Mouse (Mus musculus) macrophage (primary cell): ENCODE data around the gene Cmc2. TPM values are rescaled to one million over a fixed set of nuclear protein-coding genes. Genes with fewer than 3 reads are reported as not detected.

ENCODE experiments used
- H3K27ac ChIP-seq: fragments of 350-480 bp; formaldehyde crosslinking; 2 replicates; pipeline ENCODE4 v1.9.0; 2021
- H3K36me3 ChIP-seq: fragments of 350-480 bp; formaldehyde crosslinking; 2 replicates; pipeline ENCODE4 v1.9.0; 2021; ENCODE audit errors: inconsistent target
- H3K4me3 ChIP-seq: fragments of 350-480 bp; formaldehyde crosslinking; 2 replicates; pipeline ENCODE4 v1.9.0; 2021; ENCODE audit errors: inconsistent target
- H3K79me2 ChIP-seq: fragments of 350-480 bp; formaldehyde crosslinking; 2 replicates; pipeline ENCODE4 v1.9.0; 2021; ENCODE audit errors: inconsistent target
- WGBS: methylation state at CpG from one replicate; pipeline ENCODE4 v1.1.7; 2026; ENCODE audit warnings: inconsistent platforms; ENCODE audit not compliant: missing documents; 5-methylcytosine and 5-hydroxymethylcytosine counted together
- polyA plus RNA-seq: library from polyadenylated mRNA; stranded (reverse); fragments of 250-400 nt; gene quantifications from 3 replicates; pipeline ENCODE4 v1.2.4, GENCODE M21; 2018; ENCODE audit warnings: inconsistent platforms

Gene Cmc2
- polyA plus RNA-seq, 1 experiment from 2014 or later = 7.6 TPM

DNA sequence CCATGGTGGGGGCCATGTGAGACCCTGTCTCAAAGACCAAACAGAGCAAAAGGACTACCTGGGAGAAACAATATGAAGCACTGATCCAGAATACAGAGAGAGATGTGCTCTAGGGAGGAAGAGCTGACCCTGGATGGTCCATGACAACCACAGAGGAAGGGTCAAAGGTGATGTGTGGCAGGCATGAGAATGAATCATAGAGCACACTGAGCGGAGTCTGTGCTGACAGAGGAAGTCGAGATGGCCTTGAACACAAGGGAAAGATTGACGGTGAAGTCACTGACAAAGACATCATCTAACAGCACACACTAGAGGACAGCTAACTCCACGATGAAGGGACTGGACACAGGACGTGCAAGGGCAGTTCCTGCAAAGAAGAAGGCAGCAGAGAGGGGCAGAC is 29.8 kb downstream of the Cmc2 start:
- Histone ChIP-seq H3K27ac (no peak overlapping the region), H3K36me3 (no peaks in the 10 kb centered on the region), H3K79me2 (no peaks in the 10 kb centered on the region), H3K4me3 (no peak overlapping the region)
- 93% methylated on average over 5 of the region's 5 CpGs for WGBS

DNA sequence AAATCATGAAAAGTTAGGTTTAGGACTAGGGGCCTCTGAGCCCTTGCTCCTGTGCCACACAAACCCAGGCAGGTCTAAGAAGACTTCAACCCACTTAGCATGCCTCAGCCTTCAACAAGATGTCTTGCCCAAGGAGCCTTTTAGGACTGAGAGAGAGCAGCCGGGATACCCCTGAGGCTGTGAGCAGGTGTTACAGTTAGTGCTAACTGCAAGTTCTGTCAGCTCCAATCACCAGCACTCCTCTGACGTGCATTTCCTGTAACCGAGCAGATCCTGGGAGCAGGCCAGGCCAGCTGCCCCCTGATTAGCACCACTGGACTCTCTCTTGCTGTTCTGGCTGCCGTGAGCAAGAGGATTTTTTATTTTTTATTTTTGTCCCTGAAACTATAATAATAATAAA is 33.4 kb downstream of the Cmc2 start:
- no peaks in the 10 kb centered on the region for H3K36me3 ChIP-seq
- H3K79me2 ChIP-seq = no peaks in the 10 kb centered on the region
- H3K27ac ChIP-seq = no peak overlapping the region
- WGBS = 68% methylated on average over 4 of the region's 4 CpGs
- no peak overlapping the region for H3K4me3 ChIP-seq

DNA sequence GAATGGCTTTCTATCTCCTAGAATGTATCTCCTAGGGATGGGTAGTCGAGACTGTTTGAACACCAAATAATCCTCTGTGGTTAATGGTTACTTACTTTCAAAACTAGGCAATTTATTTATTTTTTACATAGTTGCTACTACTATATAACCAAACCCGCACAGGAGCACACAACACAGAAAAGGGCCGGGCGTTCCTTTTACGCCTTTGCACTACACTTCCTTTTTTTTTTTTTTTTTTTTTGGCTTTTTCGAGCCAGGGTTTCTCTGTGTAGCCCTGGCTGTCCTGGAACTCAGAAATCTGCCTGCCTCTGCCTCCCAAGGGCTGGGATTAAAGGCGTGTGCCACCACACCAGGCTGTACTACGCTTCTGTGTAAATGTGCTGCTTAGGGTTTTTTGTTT is 39.9 kb downstream of the Cmc2 start:
- H3K27ac ChIP-seq = no peak overlapping the region
- WGBS = 65% methylated on average over 8 of the region's 8 CpGs
- no peaks in the 10 kb centered on the region for H3K36me3 ChIP-seq
- no peak overlapping the region for H3K4me3 ChIP-seq
- no peaks in the 10 kb centered on the region for H3K79me2 ChIP-seq

DNA sequence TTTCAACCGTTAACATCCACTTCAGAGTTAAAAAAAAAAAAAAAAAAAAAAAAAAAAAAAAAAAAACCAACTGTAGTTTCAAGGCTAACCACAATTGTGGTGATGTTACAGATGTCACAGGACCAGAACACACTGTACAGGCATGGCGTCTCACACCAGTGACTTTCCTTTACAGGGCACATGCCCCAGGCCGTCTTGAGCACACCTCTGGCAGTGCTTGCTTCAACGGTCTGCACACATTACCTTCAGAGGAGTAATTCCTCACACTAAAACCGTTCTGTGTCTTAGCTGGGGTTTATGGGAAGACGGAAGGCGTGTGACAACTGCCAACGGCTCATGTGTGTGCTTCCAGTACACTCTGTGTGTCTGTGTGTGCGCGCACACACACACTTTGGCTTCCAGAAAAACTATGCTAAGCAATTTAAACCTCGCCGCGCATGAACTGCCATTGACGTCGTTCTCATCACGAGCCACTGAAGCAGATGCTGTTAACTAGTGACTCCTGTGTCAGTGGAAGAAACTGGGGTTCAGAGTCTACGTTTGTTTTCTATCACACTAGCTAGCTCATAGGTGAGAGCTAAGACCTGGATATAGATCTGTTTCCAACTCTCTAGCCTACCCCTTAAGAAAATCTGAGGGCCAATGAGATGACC is 45.3 kb downstream of the Cmc2 start:
- Histone ChIP-seq H3K27ac (no peak overlapping the region), H3K36me3 (no peaks in the 10 kb centered on the region)
- WGBS = 65% methylated on average over 12 of the region's 17 CpGs

DNA sequence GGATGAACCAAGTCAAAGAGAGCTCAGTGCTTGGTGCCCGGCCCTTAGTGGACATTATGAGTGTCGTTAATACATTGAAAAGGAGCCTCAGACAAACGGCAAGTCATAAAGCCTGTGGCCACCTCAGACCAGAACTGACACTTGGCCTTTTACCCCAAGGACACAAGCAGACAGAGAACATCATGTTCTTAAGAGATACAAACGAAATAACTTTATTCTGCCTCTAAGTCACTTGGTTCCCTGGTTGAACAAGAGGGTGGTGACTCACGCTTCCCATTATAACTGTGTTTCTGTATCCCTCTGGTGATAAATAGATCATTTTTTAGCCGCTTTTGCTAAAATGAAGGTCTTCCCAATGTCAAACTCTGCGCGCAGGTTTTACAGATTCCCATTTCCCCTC is 47.3 kb downstream of the Cmc2 start:
- Histone ChIP-seq H3K27ac (no peak overlapping the region), H3K4me3 (no peak overlapping the region), H3K36me3 (no peaks in the 10 kb centered on the region), H3K79me2 (no peaks in the 10 kb centered on the region)
- WGBS = 91% methylated on average over 8 of the region's 8 CpGs

More for the DNA sequence above, 45.3 kb downstream of the Cmc2 start:
- Histone ChIP-seq H3K79me2 (no peaks in the 10 kb centered on the region), H3K4me3 (no peak overlapping the region)

DNA sequence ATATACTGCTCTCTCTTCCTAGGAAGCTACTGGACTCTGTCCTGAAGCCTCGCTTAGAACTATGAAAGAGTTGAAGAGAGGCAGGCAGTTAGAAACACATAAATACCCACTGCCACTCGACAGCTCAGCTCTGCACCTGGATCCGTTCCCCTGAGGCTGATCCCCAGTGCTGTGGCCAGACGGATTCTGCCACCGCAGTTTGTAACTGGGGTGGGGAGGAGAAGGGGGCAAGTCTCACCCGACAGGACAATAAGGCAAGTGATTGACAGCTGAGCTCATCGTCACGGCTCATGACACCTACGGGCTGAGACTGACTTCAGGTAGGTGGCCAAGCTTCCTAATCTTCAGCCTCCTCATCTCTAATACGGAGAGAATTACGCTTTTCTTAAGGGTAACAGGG is 47.7 kb downstream of the Cmc2 start:
- Histone ChIP-seq H3K36me3 (no peaks in the 10 kb centered on the region), H3K27ac (no peak overlapping the region), H3K4me3 (no peak overlapping the region), H3K79me2 (no peaks in the 10 kb centered on the region)
- WGBS = 91% methylated on average over 11 of the region's 11 CpGs

DNA sequence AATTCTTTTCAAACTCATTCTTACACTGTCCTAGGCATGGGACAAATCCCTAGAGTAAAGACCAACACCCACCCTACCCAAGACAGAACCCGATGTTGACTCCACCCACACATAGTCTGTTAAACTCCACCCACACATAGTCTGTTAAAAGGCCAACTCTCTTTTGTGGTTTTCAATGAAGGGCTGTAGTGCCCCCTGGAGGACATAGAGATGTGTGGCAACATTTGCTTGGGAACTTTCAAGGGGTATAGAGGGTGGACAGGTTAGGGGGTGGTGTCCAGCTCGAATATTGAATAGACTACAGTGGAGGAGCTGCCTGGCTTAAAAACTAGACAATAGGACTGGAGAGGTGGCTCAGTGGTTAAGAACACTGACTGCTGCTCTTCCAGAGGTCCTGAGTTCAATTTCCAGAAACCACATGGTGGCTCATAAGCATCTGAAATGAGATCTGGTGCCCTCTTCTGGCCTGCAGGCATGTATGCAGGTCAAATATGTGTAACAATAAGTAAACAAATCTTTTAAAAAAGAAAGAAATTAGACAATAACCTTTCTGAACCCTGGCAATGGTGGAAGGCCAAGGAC is 48.4 kb downstream of the Cmc2 start:
- no peak overlapping the region for H3K4me3 ChIP-seq
- H3K79me2 ChIP-seq = no peaks in the 10 kb centered on the region
- WGBS = 79% methylated on average over 2 of the region's 2 CpGs
- H3K27ac ChIP-seq = no peak overlapping the region
- no peaks in the 10 kb centered on the region for H3K36me3 ChIP-seq

DNA sequence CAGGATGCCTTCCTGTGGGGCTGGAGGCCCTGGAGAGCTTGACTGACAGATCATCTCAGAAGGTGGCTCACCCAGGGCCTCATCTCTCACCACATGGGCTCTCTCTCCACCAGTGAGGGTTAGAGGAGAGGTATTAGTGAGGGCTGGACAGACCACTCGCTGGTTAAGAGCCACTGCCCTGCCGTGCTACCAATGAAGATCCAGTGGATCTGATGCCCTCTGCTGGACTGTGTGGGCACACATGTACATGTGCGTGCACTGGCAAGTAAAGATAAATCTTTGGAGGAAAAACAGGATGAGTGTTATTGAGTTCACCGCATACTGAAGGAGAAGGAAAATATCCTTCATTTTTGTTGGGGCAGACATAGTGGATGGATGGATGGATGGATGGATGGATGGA is 52.6 kb downstream of the Cmc2 start:
- Histone ChIP-seq H3K27ac (no peak overlapping the region), H3K4me3 (no peak overlapping the region), H3K36me3 (no peaks in the 10 kb centered on the region), H3K79me2 (no peaks in the 10 kb centered on the region)
- WGBS = 13% methylated on average over 4 of the region's 4 CpGs

DNA sequence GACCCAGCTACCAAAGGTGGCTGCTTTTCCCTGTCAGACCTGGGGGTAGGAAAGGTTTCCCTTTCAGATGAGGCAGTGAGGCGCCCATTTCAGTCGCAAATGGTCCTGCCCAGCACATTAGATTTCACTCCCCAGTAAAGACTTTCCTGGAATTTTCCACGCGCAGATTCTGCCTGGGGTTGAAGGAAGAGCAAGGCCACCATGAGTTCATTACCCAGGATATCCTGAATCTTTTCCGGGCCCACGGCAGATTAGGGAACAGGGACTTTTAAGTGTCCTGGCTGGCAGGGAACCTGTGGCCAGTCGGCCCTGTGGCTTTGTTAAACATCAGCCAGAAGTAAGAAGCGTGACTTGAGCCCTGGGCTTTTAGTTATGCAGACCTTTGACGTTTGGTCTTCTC is 53.9 kb downstream of the Cmc2 start:
- Histone ChIP-seq H3K36me3 (no peaks in the 10 kb centered on the region), H3K4me3 (no peak overlapping the region), H3K27ac (no peak overlapping the region), H3K79me2 (no peaks in the 10 kb centered on the region)
- WGBS = 55% methylated on average over 9 of the region's 9 CpGs

DNA sequence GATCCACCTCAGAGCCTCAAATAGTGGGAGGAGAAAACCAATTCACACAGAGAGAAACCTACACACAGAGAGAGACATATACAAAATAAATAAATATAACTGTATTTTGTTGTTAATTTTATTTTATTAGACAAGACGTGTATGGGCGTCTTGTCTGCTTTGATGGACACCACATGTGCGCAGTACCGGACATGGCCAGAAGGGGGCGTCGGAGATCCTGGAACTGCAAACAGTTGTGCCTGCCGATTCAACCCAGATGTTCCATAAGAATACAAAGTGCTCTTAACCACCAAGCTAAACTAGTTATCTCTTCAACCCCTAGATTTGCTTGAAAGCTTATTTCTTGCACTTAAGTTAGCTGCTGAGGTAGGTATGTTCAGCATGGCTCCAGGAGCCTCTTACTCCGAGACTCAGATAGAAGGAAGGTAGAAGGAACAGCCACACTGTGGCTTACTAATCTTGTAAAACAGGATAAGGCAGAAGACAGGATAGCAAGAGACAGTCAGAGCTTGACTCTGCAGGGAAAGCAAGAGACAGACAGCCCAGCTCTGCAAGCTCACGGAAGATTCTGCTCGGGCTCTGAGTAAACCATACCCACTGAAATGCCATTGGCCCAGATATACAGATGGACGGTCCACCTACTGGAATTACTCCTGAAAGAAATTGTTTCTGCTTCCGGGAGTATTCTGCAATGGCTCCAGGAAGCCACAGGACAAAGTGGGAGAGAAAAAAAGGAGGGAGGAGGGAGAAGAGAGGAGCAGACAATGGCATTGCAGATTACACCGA is 54.9 kb downstream of the Cmc2 start:
- Histone ChIP-seq H3K4me3 (no peak overlapping the region), H3K27ac (no peak overlapping the region), H3K79me2 (no peaks in the 10 kb centered on the region), H3K36me3 (no peaks in the 10 kb centered on the region)
- WGBS = 76% methylated on average over 13 of the region's 13 CpGs

DNA sequence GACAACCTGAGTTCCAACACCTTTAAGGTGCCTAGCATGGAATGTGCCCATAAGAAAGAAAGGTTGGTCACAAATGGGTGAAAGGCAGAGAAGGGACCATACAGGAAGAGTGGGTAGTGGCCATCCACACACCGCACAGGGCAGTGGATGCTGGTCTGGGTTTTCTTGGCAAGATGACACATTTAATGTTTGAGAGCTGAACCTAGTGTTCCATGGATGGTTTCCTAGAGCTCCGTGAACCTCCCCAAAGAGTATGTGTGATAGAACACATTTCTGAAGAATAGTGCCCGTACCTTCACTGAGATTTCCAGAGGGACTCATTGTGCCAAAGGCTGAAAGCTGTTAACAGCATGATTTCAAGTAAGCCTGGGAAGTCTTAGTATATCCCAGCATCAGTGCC is 56.7 kb downstream of the Cmc2 start:
- Histone ChIP-seq H3K4me3 (no peak overlapping the region), H3K79me2 (no peaks in the 10 kb centered on the region), H3K27ac (no peak overlapping the region), H3K36me3 (no peaks in the 10 kb centered on the region)
- WGBS = 93% methylated on average over 3 of the region's 3 CpGs

DNA sequence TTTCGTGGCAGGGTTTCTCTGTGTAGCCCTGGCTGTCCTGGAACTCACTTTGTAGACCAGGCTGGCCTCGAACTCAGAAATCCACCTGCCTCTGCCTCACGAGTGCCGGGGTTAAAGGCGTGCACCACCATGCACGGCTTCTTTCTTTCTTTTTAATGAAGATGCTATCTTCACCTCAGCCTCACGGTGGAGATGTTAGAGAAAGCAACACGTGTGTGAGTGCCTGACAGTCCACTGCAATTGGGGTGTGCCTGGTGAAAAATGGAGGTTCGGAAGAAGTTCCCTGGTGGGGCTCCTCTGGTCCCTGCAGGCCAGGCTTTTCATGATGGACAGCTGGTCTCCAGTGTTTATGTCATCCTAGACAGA is 57.2 kb downstream of the Cmc2 start:
- Histone ChIP-seq H3K4me3 (no peak overlapping the region), H3K79me2 (no peaks in the 10 kb centered on the region), H3K36me3 (no peaks in the 10 kb centered on the region), H3K27ac (no peak overlapping the region)
- WGBS = 53% methylated on average over 8 of the region's 9 CpGs

DNA sequence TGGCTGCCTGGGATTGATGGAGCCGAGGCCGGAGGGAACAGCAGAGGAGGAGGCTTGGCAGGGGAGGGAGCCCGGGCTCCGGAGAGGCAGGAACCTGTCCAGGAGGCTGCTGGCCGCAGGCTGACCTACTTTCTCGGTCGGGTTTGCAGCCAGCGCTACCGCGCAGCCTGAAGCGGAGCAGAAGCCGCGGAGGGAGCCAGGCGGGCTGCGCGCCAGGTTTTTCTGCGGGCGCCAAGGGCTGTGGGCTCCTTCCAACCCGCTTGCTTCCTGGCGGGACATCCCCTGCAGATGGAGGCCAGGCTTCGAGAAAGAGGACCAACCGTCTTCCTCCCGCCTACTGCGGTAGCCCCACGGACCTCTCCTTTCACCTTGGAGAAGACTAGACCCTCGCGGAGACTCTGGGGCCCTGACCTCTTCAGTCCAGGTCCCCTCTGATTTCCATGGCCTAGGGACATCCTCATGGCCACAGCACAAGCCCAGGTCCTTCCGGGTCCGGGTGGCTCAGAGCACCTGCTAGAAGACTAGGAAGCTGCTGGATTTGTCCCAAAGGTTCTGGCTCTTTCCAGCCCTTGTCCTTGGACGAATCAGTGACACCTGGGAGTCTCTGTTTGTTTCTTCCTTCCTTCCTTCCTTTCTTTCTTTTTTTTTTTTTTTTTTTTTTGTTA is 57.8 kb downstream of the Cmc2 start:
- no peaks in the 10 kb centered on the region for H3K79me2 ChIP-seq
- H3K36me3 ChIP-seq = no peaks in the 10 kb centered on the region
- WGBS = 2% methylated on average over 30 of the region's 30 CpGs
- no peak overlapping the region for H3K4me3 ChIP-seq
- H3K27ac ChIP-seq = no peak overlapping the region

DNA sequence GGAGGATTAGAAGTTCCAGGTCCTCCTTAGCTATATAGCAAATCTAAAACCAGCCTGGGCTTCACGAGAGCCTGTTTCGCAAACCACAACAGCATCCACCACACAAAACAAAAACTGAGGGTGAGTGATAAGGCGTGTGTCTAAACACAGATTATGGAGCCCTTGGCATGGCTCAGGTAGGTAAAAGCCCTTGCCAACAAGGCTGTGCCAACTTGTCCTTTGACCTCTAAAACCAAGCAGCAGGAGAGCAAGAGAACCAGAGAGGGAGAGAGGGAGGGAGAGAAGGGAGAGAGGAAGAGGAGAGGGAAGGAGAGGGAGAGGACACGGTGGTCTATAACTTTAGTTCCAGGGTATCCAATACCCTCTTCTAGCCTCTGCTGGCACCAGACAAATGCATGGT is 59.1 kb downstream of the Cmc2 start:
- Histone ChIP-seq H3K79me2 (no peaks in the 10 kb centered on the region), H3K4me3 (no peak overlapping the region), H3K36me3 (no peaks in the 10 kb centered on the region), H3K27ac (no peak overlapping the region)
- WGBS = 89% methylated on average over 4 of the region's 4 CpGs

DNA sequence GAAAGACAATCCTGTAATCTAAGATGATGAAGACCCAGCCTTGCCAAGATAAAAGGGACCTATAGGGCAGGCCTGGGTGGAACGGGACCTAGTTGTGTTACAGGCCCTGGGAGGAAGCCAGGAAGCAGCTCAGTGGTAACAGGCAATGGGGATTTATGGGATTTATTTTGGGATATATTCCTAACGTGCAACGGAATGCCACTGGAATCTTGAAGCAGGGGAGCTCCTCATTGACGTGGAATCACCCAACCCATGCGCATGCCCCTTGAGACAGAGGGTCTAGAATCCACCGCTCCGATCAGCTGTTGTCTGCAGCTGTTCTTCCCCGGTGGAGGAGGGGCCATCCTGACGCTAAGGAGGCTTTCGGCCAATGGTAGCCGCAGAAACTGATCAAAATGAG is 69.2 kb downstream of the Cmc2 start:
- Histone ChIP-seq H3K4me3 (no peak overlapping the region), H3K36me3 (no peaks in the 10 kb centered on the region), H3K79me2 (no peaks in the 10 kb centered on the region), H3K27ac (no peak overlapping the region)
- WGBS = 94% methylated on average over 11 of the region's 11 CpGs
